Mouse (Mus musculus): ENCODE results near the gene Slc13a5. TPM values are rescaled to one million over a fixed set of nuclear protein-coding genes. Genes with fewer than 3 reads are reported as not detected.

Slc13a5 gene
- 0.35 TPM in 1 of 2 replicates, not detected in the other for polyA plus RNA-seq (2015; fragmentation: Nextera tagmentation; extraction: Ambion mirVana)

DNA sequence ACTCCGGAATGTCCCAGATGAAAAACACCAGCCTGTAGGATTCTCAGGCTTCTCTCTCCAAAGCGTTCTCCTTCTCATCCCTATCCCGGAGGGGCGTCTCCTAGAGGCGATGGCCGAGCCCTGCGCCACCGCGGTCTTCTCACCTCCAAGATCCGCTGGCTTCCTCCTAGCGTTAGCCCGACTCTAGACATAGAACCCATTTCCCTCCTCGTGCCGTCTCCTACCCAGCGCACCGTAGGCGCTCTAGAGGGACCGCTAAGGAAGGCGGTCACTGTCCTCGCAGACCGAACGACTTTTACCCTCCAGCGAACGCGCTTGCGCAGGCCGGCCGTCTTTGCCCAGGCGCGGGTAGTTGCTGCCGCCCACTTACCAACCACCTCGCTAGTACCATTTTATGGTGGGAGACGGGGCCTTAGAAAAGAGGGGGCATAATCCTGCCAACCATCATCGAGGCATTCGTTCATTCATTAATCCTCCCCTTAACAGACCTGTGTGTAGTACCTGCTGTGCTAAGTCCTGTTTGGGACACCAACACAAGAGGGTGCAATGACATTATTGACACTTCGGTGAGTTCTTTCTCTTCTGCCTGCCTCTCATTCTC is at the start of gene Slc13a5:
Gene Slc13a5 (minus strand): TSS at position 263 of the 601 bp plus-strand sequence.
- Histone ChIP-seq H3K27ac (ENCODE audit: low read length) (no peak within 1 kb of the TSS), H3K27me3 (ENCODE audit: control insufficient read depth, insufficient read depth, low read depth, low read length) (peaks cover 33% of the 10 kb centered on the region), H3K9ac (ENCODE audit: low read length) (peak within 1 kb of the TSS; percentile 62), H3K4me1 (replicated peaks; ENCODE audit: control insufficient read depth, insufficient read depth, low read length) (peaks cover 10% of the 10 kb centered on the region), H3K4me3 (ENCODE audit: low read length) (peak within 1 kb of the TSS; percentile 51), H3K9me3 (ENCODE audit: control insufficient read depth, low read length) (no peaks in the 10 kb centered on the region), H3K36me3 (ENCODE audit: control insufficient read depth, insufficient read depth, low read length) (no peaks in the 10 kb centered on the region), H3K4me2 (ENCODE audit: low read depth, low read length) (peak within 1 kb of the TSS; percentile 85)
- peak; percentile 41; the same call in 1 of the 2 replicates for ATAC-seq (ENCODE audit: low read depth)
- WGBS = 4% methylated on average over 36 of the region's 36 CpGs

- Histone ChIP-seq H3K27me3 (ENCODE audit: control insufficient read depth, insufficient read depth, low read depth, low read length) (peaks cover 21% of the 10 kb centered on the region), H3K4me1 (replicated peaks; ENCODE audit: control insufficient read depth, insufficient read depth, low read length) (peaks cover 3% of the 10 kb centered on the region; the same call in 1 of the 2 replicates), H3K36me3 (ENCODE audit: control insufficient read depth, insufficient read depth, low read length) (no peaks in the 10 kb centered on the region), H3K9ac (ENCODE audit: low read length) (no peak within 1 kb of the TSS), H3K9me3 (ENCODE audit: control insufficient read depth, low read length) (no peaks in the 10 kb centered on the region), H3K4me3 (ENCODE audit: low read length) (peak within 1 kb of the TSS; percentile 26), H3K4me2 (ENCODE audit: low read depth, low read length) (peak within 1 kb of the TSS; percentile 44), H3K27ac (ENCODE audit: low read length) (no peak within 1 kb of the TSS)
- 9% methylated on average over 42 of the region's 42 CpGs for WGBS
- no peak for ATAC-seq (ENCODE audit: low read depth)
Measured at GRCm38 (mm10) chr11:72314151-72314895, 47.3 kb upstream of the Slc13a5 start, which contains the start of gene Fbxo39. Fbxo39 (plus strand) TSS chr11:72314444.

- no peak overlapping the region for H3K9ac ChIP-seq (ENCODE audit: low read length)
- no peak overlapping the region for H3K4me3 ChIP-seq (ENCODE audit: low read length)
- 60% methylated on average over 10 of the region's 10 CpGs for WGBS
- H3K4me1 ChIP-seq (replicated peaks; ENCODE audit: control insufficient read depth, insufficient read depth, low read length) = peaks cover 3% of the 10 kb centered on the region; the same call in 1 of the 2 replicates
- no peak for ATAC-seq (ENCODE audit: low read depth)
- no peaks in the 10 kb centered on the region for H3K9me3 ChIP-seq (ENCODE audit: control insufficient read depth, low read length)
- peaks cover 21% of the 10 kb centered on the region for H3K27me3 ChIP-seq (ENCODE audit: control insufficient read depth, insufficient read depth, low read depth, low read length)
- H3K4me2 ChIP-seq (ENCODE audit: low read depth, low read length) = no peak overlapping the region
- no peaks in the 10 kb centered on the region for H3K36me3 ChIP-seq (ENCODE audit: control insufficient read depth, insufficient read depth, low read length)
- H3K27ac ChIP-seq (ENCODE audit: low read length) = no peak overlapping the region
Measured at GRCm38 (mm10) chr11:72311355-72312001, 44.5 kb upstream of the Slc13a5 start.

- Histone ChIP-seq H3K9ac (ENCODE audit: low read length) (no peak overlapping the region), H3K4me2 (ENCODE audit: low read depth, low read length) (no peak overlapping the region), H3K27ac (ENCODE audit: low read length) (no peak overlapping the region), H3K4me1 (replicated peaks; ENCODE audit: control insufficient read depth, insufficient read depth, low read length) (peaks cover 3% of the 10 kb centered on the region; the same call in 1 of the 2 replicates), H3K9me3 (ENCODE audit: control insufficient read depth, low read length) (no peaks in the 10 kb centered on the region), H3K4me3 (ENCODE audit: low read length) (no peak overlapping the region), H3K36me3 (ENCODE audit: control insufficient read depth, insufficient read depth, low read length) (no peaks in the 10 kb centered on the region), H3K27me3 (ENCODE audit: control insufficient read depth, insufficient read depth, low read depth, low read length) (peaks cover 19% of the 10 kb centered on the region)
- 68% methylated on average over 4 of the region's 4 CpGs for WGBS
- ATAC-seq (ENCODE audit: low read depth) = no peak
Measured at GRCm38 (mm10) chr11:72310491-72310890, 43.5 kb upstream of the Slc13a5 start.

- WGBS = 25% methylated on average over 2 of the region's 2 CpGs
- ATAC-seq (ENCODE audit: low read depth) = no peak
- H3K9ac ChIP-seq (ENCODE audit: low read length) = no peak overlapping the region
- H3K4me3 ChIP-seq (ENCODE audit: low read length) = no peak overlapping the region
- H3K36me3 ChIP-seq (ENCODE audit: control insufficient read depth, insufficient read depth, low read length) = no peaks in the 10 kb centered on the region
- no peak overlapping the region for H3K4me2 ChIP-seq (ENCODE audit: low read depth, low read length)
- H3K9me3 ChIP-seq (ENCODE audit: control insufficient read depth, low read length) = no peaks in the 10 kb centered on the region
- H3K4me1 ChIP-seq (replicated peaks; ENCODE audit: control insufficient read depth, insufficient read depth, low read length) = no peaks in the 10 kb centered on the region
- peaks cover 5% of the 10 kb centered on the region; the same call in 1 of the 2 replicates for H3K27me3 ChIP-seq (ENCODE audit: control insufficient read depth, insufficient read depth, low read depth, low read length)
- H3K27ac ChIP-seq (ENCODE audit: low read length) = no peak overlapping the region
Measured at GRCm38 (mm10) chr11:72308982-72309381, 42.0 kb upstream of the Slc13a5 start.

DNA sequence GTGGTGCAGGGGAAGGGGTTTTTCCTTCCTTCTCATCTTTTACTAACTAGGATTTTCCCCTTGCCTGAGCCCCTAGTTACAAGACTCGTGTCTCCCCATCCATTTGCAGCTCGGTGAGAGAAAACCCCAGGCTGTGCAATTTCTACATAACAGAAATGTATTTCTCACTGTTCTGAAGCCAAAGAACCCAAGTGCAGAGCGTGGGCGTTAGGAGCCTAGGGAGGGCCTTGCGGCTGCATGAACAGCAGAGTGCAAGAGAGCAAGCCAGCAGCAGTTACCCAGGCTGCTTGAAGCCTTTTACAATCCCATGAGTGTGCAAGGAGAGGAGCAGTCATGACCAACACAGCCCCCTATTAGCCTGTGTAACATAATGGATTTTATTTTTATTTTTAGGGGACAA is 40.4 kb upstream of the Slc13a5 start:
- Histone ChIP-seq H3K9me3 (ENCODE audit: control insufficient read depth, low read length) (no peaks in the 10 kb centered on the region), H3K9ac (ENCODE audit: low read length) (no peak overlapping the region), H3K27ac (ENCODE audit: low read length) (no peak overlapping the region), H3K36me3 (ENCODE audit: control insufficient read depth, insufficient read depth, low read length) (no peaks in the 10 kb centered on the region), H3K4me3 (ENCODE audit: low read length) (no peak overlapping the region), H3K27me3 (ENCODE audit: control insufficient read depth, insufficient read depth, low read depth, low read length) (no peaks in the 10 kb centered on the region), H3K4me2 (ENCODE audit: low read depth, low read length) (no peak overlapping the region), H3K4me1 (replicated peaks; ENCODE audit: control insufficient read depth, insufficient read depth, low read length) (no peaks in the 10 kb centered on the region)
- WGBS = 74% methylated on average over 5 of the region's 5 CpGs
- ATAC-seq (ENCODE audit: low read depth) = no peak

- Histone ChIP-seq H3K9ac (ENCODE audit: low read length) (no peak overlapping the region), H3K9me3 (ENCODE audit: control insufficient read depth, low read length) (no peaks in the 10 kb centered on the region), H3K4me1 (replicated peaks; ENCODE audit: control insufficient read depth, insufficient read depth, low read length) (peaks cover 2% of the 10 kb centered on the region), H3K27me3 (ENCODE audit: control insufficient read depth, insufficient read depth, low read depth, low read length) (no peaks in the 10 kb centered on the region), H3K27ac (ENCODE audit: low read length) (0 out of 2 replicates have a peak overlapping the region, but pooled peaks have one; percentile 18), H3K4me3 (ENCODE audit: low read length) (peak overlapping the region; percentile 41; the same call in 1 of the 2 replicates), H3K36me3 (ENCODE audit: control insufficient read depth, insufficient read depth, low read length) (no peaks in the 10 kb centered on the region), H3K4me2 (ENCODE audit: low read depth, low read length) (peak overlapping the region; percentile 55; the same call in 1 of the 2 replicates)
- no peak for ATAC-seq (ENCODE audit: low read depth)
- 69% methylated on average over 7 of the region's 7 CpGs for WGBS
Measured at GRCm38 (mm10) chr11:72302230-72302629, 35.2 kb upstream of the Slc13a5 start.

DNA sequence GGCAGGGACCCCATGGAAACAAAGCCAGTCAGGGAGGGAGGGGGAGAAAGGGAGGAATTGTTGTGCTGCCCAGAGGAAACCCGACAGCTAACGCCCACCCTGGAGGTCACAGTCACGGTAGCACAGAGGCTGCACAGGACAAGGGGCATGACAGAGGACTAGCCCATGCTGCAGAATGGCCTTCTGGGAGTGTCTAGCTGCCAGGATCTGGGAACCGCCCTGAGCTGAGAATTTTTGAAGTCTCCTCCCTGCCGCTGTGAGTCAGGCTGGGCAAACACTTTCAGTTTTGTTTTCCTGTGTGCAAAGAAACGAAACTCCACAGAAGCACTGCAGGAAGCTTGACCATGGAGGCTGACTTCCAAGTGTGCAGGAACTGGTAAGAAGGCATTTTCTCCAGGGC is 34.3 kb upstream of the Slc13a5 start, which contains the start of gene Xaf1:
Gene Xaf1 (plus strand): TSS at position 296 of the 400 bp plus-strand sequence.
- Histone ChIP-seq H3K36me3 (ENCODE audit: control insufficient read depth, insufficient read depth, low read length) (no peaks in the 10 kb centered on the region), H3K9ac (ENCODE audit: low read length) (peak within 1 kb of the TSS; percentile 49), H3K9me3 (ENCODE audit: control insufficient read depth, low read length) (no peaks in the 10 kb centered on the region), H3K27me3 (ENCODE audit: control insufficient read depth, insufficient read depth, low read depth, low read length) (no peaks in the 10 kb centered on the region), H3K4me1 (replicated peaks; ENCODE audit: control insufficient read depth, insufficient read depth, low read length) (peaks cover 2% of the 10 kb centered on the region), H3K27ac (ENCODE audit: low read length) (peak within 1 kb of the TSS; percentile 56), H3K4me2 (ENCODE audit: low read depth, low read length) (peak within 1 kb of the TSS; percentile 55), H3K4me3 (ENCODE audit: low read length) (peak within 1 kb of the TSS; percentile 41)
- WGBS = 4% methylated on average over 6 of the region's 6 CpGs
- ATAC-seq (ENCODE audit: low read depth) = peak; percentile 96

GRCm38 (mm10) chr11:72293116-72293515 is 26.1 kb upstream of the Slc13a5 start:
- no peak overlapping the region for H3K4me3 ChIP-seq (ENCODE audit: low read length)
- H3K27ac ChIP-seq (ENCODE audit: low read length) = no peak overlapping the region
- no peak overlapping the region for H3K9ac ChIP-seq (ENCODE audit: low read length)
- no peaks in the 10 kb centered on the region for H3K36me3 ChIP-seq (ENCODE audit: control insufficient read depth, insufficient read depth, low read length)
- H3K4me1 ChIP-seq (replicated peaks; ENCODE audit: control insufficient read depth, insufficient read depth, low read length) = no peaks in the 10 kb centered on the region
- ATAC-seq (ENCODE audit: low read depth) = no peak
- 77% methylated on average over 2 of the region's 2 CpGs for WGBS
- no peaks in the 10 kb centered on the region for H3K9me3 ChIP-seq (ENCODE audit: control insufficient read depth, low read length)
- H3K27me3 ChIP-seq (ENCODE audit: control insufficient read depth, insufficient read depth, low read depth, low read length) = no peaks in the 10 kb centered on the region
- H3K4me2 ChIP-seq (ENCODE audit: low read depth, low read length) = no peak overlapping the region
